Mouse (Mus musculus) MEL (cell line): ENCODE measurements around the gene Tcf12. TPM values are rescaled to one million over a fixed set of nuclear protein-coding genes. Genes with fewer than 3 reads are reported as not detected.

Experiments used
- DNase-seq: peaks from one replicate; pipeline ENCODE4 v3.0.0; 2011; ENCODE audit warnings: low read depth, low spot score
- H3K27ac ChIP-seq: 2 replicates; pipeline ENCODE4 v1.5.1; 2012; ENCODE audit warnings: low read depth, mild to moderate bottlenecking, control low read depth, low read length, moderate library complexity; ENCODE audit not compliant: control insufficient read depth
- H3K27me3 ChIP-seq, 2 experiments: fragments of 150-350 bp in 1 of 2; sonication (generic) in 1 of 2; 2 replicates each; pipeline ENCODE4 v1.6.1; 2012; ENCODE audit warnings: low read length in 2 of 2, mild to moderate bottlenecking in 2 of 2, improper control_type of control experiment in 1 of 2, moderate library complexity in 1 of 2; ENCODE audit not compliant: insufficient read depth in 2 of 2, control insufficient read depth in 1 of 2
- H3K36me3 ChIP-seq, 2 experiments: 2 replicates each; pipeline ENCODE4 v1.6.1; 2012 to 2014; ENCODE audit warnings: low read length in 2 of 2, improper control_type of control experiment in 1 of 2, inconsistent platforms in 1 of 2, mild to moderate bottlenecking in 1 of 2; ENCODE audit not compliant: insufficient read depth in 2 of 2, control insufficient read depth in 1 of 2
- H3K4me1 ChIP-seq, 2 experiments: fragments of 150-350 bp in 1 of 2; sonication (generic) in 1 of 2; 2 replicates each; pipeline ENCODE4 v1.6.1; 2012; ENCODE audit warnings: low read length in 2 of 2, improper control_type of control experiment in 1 of 2, mild to moderate bottlenecking in 1 of 2; ENCODE audit not compliant: insufficient read depth in 2 of 2, control insufficient read depth in 1 of 2
- H3K4me3 ChIP-seq, 2 experiments: fragments of 150-350 bp in 1 of 2; sonication (generic) in 1 of 2; 2 replicates each; pipeline ENCODE4 v1.5.1; 2012; ENCODE audit warnings: low read depth in 2 of 2, low read length in 2 of 2, mild to moderate bottlenecking in 2 of 2, moderate library complexity in 2 of 2, control low read depth in 1 of 2, improper control_type of control experiment in 1 of 2; ENCODE audit not compliant: control insufficient read depth in 1 of 2, insufficient read depth in 1 of 2
- H3K79me2 ChIP-seq: 2 replicates; pipeline ENCODE4 v1.6.1; 2012; ENCODE audit warnings: mild to moderate bottlenecking, low read length, moderate library complexity; ENCODE audit not compliant: control insufficient read depth, poor library complexity, insufficient read depth
- H3K9ac ChIP-seq: 2 replicates; pipeline ENCODE4 v1.6.1; 2012; ENCODE audit warnings: low read depth, mild to moderate bottlenecking, control low read depth, low read length, moderate library complexity; ENCODE audit not compliant: control insufficient read depth, poor library complexity, severe bottlenecking
- H3K9me3 ChIP-seq: fragments of 150-350 bp; sonication (generic); replicated peaks from 2 replicates; pipeline ENCODE4 v1.6.1; 2012; ENCODE audit warnings: mild to moderate bottlenecking, low read length, improper control_type of control experiment, moderate library complexity; ENCODE audit not compliant: insufficient read depth
- BHLHE40 ChIP-seq: IDR thresholded peaks from 2 replicates; pipeline ENCODE4 v1.6.1; 2012; ENCODE audit warnings: low read depth, mild to moderate bottlenecking, inconsistent platforms, low read length, improper control_type of control experiment, borderline replicate concordance
- CHD1 ChIP-seq: IDR thresholded peaks from 2 replicates; pipeline ENCODE4 v1.6.1; 2012; ENCODE audit warnings: low read depth, mild to moderate bottlenecking, inconsistent platforms, low read length, improper control_type of control experiment
- CTCF ChIP-seq, 3 experiments: IDR thresholded peaks in 2 of 3; conservative IDR thresholded peaks in 1 of 3; 2 replicates each; pipeline ENCODE4 v1.5.1; 2011 to 2012; ENCODE audit warnings: low read length in 3 of 3, low read depth in 2 of 3, mild to moderate bottlenecking in 2 of 3, improper control_type of control experiment in 1 of 3, inconsistent platforms in 1 of 3, mixed read lengths in 1 of 3, moderate library complexity in 1 of 3; ENCODE audit not compliant: control insufficient read depth in 1 of 3, insufficient read depth in 1 of 3, poor library complexity in 1 of 3, severe bottlenecking in 1 of 3
- EP300 ChIP-seq, 2 experiments: IDR thresholded peaks; 2 replicates each; pipeline ENCODE4 v1.6.1; 2011; ENCODE audit warnings: improper control_type of control experiment in 2 of 2, low read length in 2 of 2, low read depth in 1 of 2, mild to moderate bottlenecking in 1 of 2
- GATA1 ChIP-seq: IDR thresholded peaks from 2 replicates; pipeline ENCODE4 v1.6.1; 2011; ENCODE audit warnings: low read depth, low read length, improper control_type of control experiment
- HCFC1 ChIP-seq: IDR thresholded peaks from 2 replicates; pipeline ENCODE4 v1.6.1; 2012; ENCODE audit warnings: low read depth, mild to moderate bottlenecking, inconsistent platforms, low read length, improper control_type of control experiment, moderate library complexity
- JUND ChIP-seq: IDR thresholded peaks from 2 replicates; pipeline ENCODE4 v1.6.1; 2011; ENCODE audit warnings: low read depth, mild to moderate bottlenecking, improper control_type of control experiment, low read length
- KAT2A ChIP-seq: conservative IDR thresholded peaks from 2 replicates; pipeline ENCODE4 v1.6.1; 2012; ENCODE audit warnings: low read depth, low read length, improper control_type of control experiment, inconsistent platforms
- MAX ChIP-seq: IDR thresholded peaks from 2 replicates; pipeline ENCODE4 v1.6.1; 2011; ENCODE audit warnings: low read length, improper control_type of control experiment
- MAZ ChIP-seq: IDR thresholded peaks from 2 replicates; pipeline ENCODE4 v1.6.1; 2012; ENCODE audit warnings: low read depth, mild to moderate bottlenecking, inconsistent platforms, low read length, improper control_type of control experiment
- MXI1 ChIP-seq: IDR thresholded peaks from 2 replicates; pipeline ENCODE4 v1.6.1; 2011; ENCODE audit warnings: mild to moderate bottlenecking, low read depth, low read length, improper control_type of control experiment
- MYB ChIP-seq: IDR thresholded peaks from 2 replicates; pipeline ENCODE4 v1.6.1; 2011; ENCODE audit warnings: mild to moderate bottlenecking, low read depth, low read length, improper control_type of control experiment
- MYC ChIP-seq: IDR thresholded peaks from 2 replicates; pipeline ENCODE4 v1.6.1; 2011; ENCODE audit warnings: low read depth, mild to moderate bottlenecking, low read length, improper control_type of control experiment, moderate library complexity
- NRF1 ChIP-seq: IDR thresholded peaks from 2 replicates; pipeline ENCODE4 v1.6.1; 2014; ENCODE audit warnings: low read depth, mild to moderate bottlenecking, inconsistent platforms, low read length, improper control_type of control experiment, moderate library complexity; ENCODE audit not compliant: poor library complexity, insufficient read depth, severe bottlenecking
- POLR2AphosphoS2 ChIP-seq: IDR thresholded peaks from 2 replicates; pipeline ENCODE4 v1.6.1; 2011; ENCODE audit warnings: low read length, improper control_type of control experiment
- RAD21 ChIP-seq: IDR thresholded peaks from 2 replicates; pipeline ENCODE4 v1.6.1; 2011; ENCODE audit warnings: mild to moderate bottlenecking, low read depth, low read length, improper control_type of control experiment
- RCOR1 ChIP-seq: IDR thresholded peaks from 2 replicates; pipeline ENCODE4 v1.6.1; 2012; ENCODE audit warnings: low read depth, mild to moderate bottlenecking, inconsistent platforms, low read length, improper control_type of control experiment
- SIN3A ChIP-seq: IDR thresholded peaks from 2 replicates; pipeline ENCODE4 v1.6.1; 2012; ENCODE audit warnings: low read length, improper control_type of control experiment, inconsistent platforms
- SMC3 ChIP-seq: IDR thresholded peaks from 2 replicates; pipeline ENCODE4 v1.6.1; 2011; ENCODE audit warnings: low read depth, low read length, improper control_type of control experiment
- TAL1 ChIP-seq: IDR thresholded peaks from 2 replicates; pipeline ENCODE4 v1.6.1; 2012; ENCODE audit warnings: mild to moderate bottlenecking, inconsistent platforms, low read length, moderate library complexity, mixed read lengths
- TCF12 ChIP-seq: IDR thresholded peaks from 2 replicates; pipeline ENCODE4 v1.6.1; 2014; ENCODE audit warnings: low read depth, mild to moderate bottlenecking, inconsistent platforms, low read length, improper control_type of control experiment, moderate library complexity
- UBTF ChIP-seq: IDR thresholded peaks from 2 replicates; pipeline ENCODE4 v1.6.1; 2012; ENCODE audit warnings: low read depth, mild to moderate bottlenecking, inconsistent platforms, low read length, improper control_type of control experiment, moderate library complexity, borderline replicate concordance; ENCODE audit not compliant: insufficient read depth
- ZC3H11A ChIP-seq: IDR thresholded peaks from 2 replicates; pipeline ENCODE4 v1.6.1; 2012; ENCODE audit warnings: low read depth, mild to moderate bottlenecking, inconsistent platforms, low read length, improper control_type of control experiment
- ZKSCAN1 ChIP-seq: IDR thresholded peaks from 2 replicates; pipeline ENCODE4 v1.6.1; 2012; ENCODE audit warnings: low read depth, mild to moderate bottlenecking, inconsistent platforms, low read length, improper control_type of control experiment, moderate library complexity
- polyA plus RNA-seq, 2 experiments: library from polyadenylated mRNA; stranded (reverse) in 1 of 2; unstranded in 1 of 2; fragments of >175 nt in 1 of 2; fragments of >200 nt in 1 of 2; gene quantifications; 2 replicates each; pipeline versions ENCODE4 v1.2.1 to v1.2.4; 2012; ENCODE audit warnings: low replicate concordance in 2 of 2, low read depth in 1 of 2; ENCODE audit not compliant: insufficient read length in 2 of 2, insufficient read depth in 1 of 2, missing spikeins in 1 of 2
- total RNA-seq: library from RNA; depleted of rRNA; stranded (reverse); fragments of 300-350 nt; gene quantifications from 2 replicates; pipeline ENCODE4 v1.2.3, GENCODE M21; 2012

The Tcf12 gene
- total and polyA plus RNA-seq, 3 experiments, result 29.3 to 70.5 (median 39.6) TPM

GRCm38 (mm10) chr9:71808640-71809254 is 302.9 kb downstream of the Tcf12 start:
- peak; percentile 30 for DNase-seq
- TF ChIP-seq ZC3H11A (peak; percentile 42), SIN3A (no peak), MYB (no peak), SMC3 (peak; percentile 61), MYC (no peak), GATA1 (no peak), RAD21 (peak; percentile 52), CTCF (IDR thresholded peaks at IDR 0.05 in 2 of 3, conservative IDR thresholded peaks at IDR 0.05 in 1 of 3; ENCODE audit: control insufficient read depth in 1 of 3, insufficient read depth in 1 of 3, low read depth in 2 of 3, low read length in 3 of 3, poor library complexity in 1 of 3, severe bottlenecking in 1 of 3) (peak; percentile 37 to 71 (median 41))
- TF ChIP-seq, all 39 proteins: peak for 4
- Histone ChIP-seq H3K36me3 (no peaks in the 10 kb centered on the region), H3K9me3 (no peaks in the 10 kb centered on the region), H3K27me3 (peaks cover 2 to 7% of the 10 kb centered on the region in 2 experiments), H3K79me2 (no peaks in the 10 kb centered on the region), H3K27ac (no peak overlapping the region), H3K9ac (no peak overlapping the region), H3K4me3 (no peak overlapping the region), H3K4me1 (no peaks in the 10 kb centered on the region)

- Histone ChIP-seq H3K4me3 (no peak overlapping the region), H3K9ac (no peak overlapping the region), H3K4me1 (no peaks in the 10 kb centered on the region), H3K27ac (no peak overlapping the region), H3K36me3 (no peaks in the 10 kb centered on the region), H3K9me3 (no peaks in the 10 kb centered on the region), H3K27me3 (peaks cover 9 to 12% of the 10 kb centered on the region in 2 experiments), H3K79me2 (no peaks in the 10 kb centered on the region)
- TF ChIP-seq POLR2AphosphoS2 (no peak), ZKSCAN1 (no peak), JUND (no peak), BHLHE40 (no peak), TAL1 (no peak), EP300 (IDR thresholded peaks at IDR 0.05; ENCODE audit: low read depth in 1 of 2, low read length in 2 of 2) (no peak), HCFC1 (no peak), NRF1 (no peak), MAZ (no peak), KAT2A (no peak), CHD1 (no peak), RCOR1 (no peak), UBTF (no peak), MAX (no peak), TCF12 (no peak), MXI1 (no peak), SIN3A (no peak)
- DNase-seq, result no peak
These were observed 303.9 kb downstream of the Tcf12 start for GRCm38 (mm10) chr9:71807801-71808200.
